Mouse (Mus musculus): ENCODE measurements around the gene CN725425.

- no peak for TF ChIP-seq GATA1 (IDR thresholded peaks at IDR 0.05; ENCODE audit: low read length)
- no peak for TF ChIP-seq TAL1 (IDR thresholded peaks at IDR 0.05; ENCODE audit: low read length)
Measured at GRCm38 (mm10) chr15:91167850-91168562, 31.3 kb upstream of the CN725425 start.

All from erythroblast, embryonic 14.5 days (primary cell).